Mouse (Mus musculus) heart, embryonic 14.5 days (tissue): ENCODE data around the gene Ptpn12. TPM values are rescaled to one million over a fixed set of nuclear protein-coding genes. Genes with fewer than 3 reads are reported as not detected.

ENCODE experiments used
- ATAC-seq: fragments of 200-750 bp; cut with Nextera tagmentation; 2 replicates; pipeline ENCODE4 v1.8.0; 2017; ENCODE audit warnings: low read depth, moderate TSS enrichment; ENCODE audit not compliant: insufficient number of reproducible peaks, insufficient read depth, low FRiP score
- H3K27ac ChIP-seq, 2 experiments: fragments of 200-500 bp in 1 of 2; fragments of 300-500 bp in 1 of 2; sonication (generic) in 1 of 2; replicated peaks in 1 of 2; 2 replicates each; pipeline ENCODE4 v1.5.1; 2012 to 2014; ENCODE audit warnings: low read depth in 2 of 2, low read length in 2 of 2, control low read depth in 1 of 2, mild to moderate bottlenecking in 1 of 2, mixed read lengths in 1 of 2; ENCODE audit not compliant: control insufficient read depth in 1 of 2, insufficient read depth in 1 of 2
- H3K27me3 ChIP-seq: fragments of 300-500 bp; sonication (generic); 2 replicates; pipeline ENCODE4 v1.6.1; 2014; ENCODE audit warnings: mild to moderate bottlenecking, low read length, control low read depth; ENCODE audit not compliant: control insufficient read depth, insufficient read depth
- H3K36me3 ChIP-seq: fragments of 300-500 bp; sonication (generic); 2 replicates; pipeline ENCODE4 v1.6.1; 2014; ENCODE audit warnings: mild to moderate bottlenecking, control low read depth, low read length, mixed read lengths; ENCODE audit not compliant: control insufficient read depth, insufficient read depth
- H3K4me1 ChIP-seq, 2 experiments: fragments of 200-500 bp in 1 of 2; fragments of 300-500 bp in 1 of 2; sonication (generic) in 1 of 2; 2 replicates each; pipeline ENCODE4 v1.6.1; 2012 to 2014; ENCODE audit warnings: low read length in 2 of 2, control low read depth in 1 of 2, mixed read lengths in 1 of 2; ENCODE audit not compliant: control insufficient read depth in 2 of 2, insufficient read depth in 2 of 2
- H3K4me2 ChIP-seq: fragments of 300-500 bp; sonication (generic); 2 replicates; pipeline ENCODE4 v1.6.1; 2014; ENCODE audit warnings: mild to moderate bottlenecking, low read length
- H3K4me3 ChIP-seq, 2 experiments: fragments of 200-500 bp in 1 of 2; fragments of 300-500 bp in 1 of 2; sonication (generic) in 1 of 2; 2 replicates each; pipeline ENCODE4 v1.5.1; 2012 to 2014; ENCODE audit warnings: low read length in 2 of 2, mild to moderate bottlenecking in 2 of 2, control low read depth in 1 of 2, low read depth in 1 of 2, moderate library complexity in 1 of 2; ENCODE audit not compliant: control insufficient read depth in 1 of 2, insufficient read depth in 1 of 2
- H3K9ac ChIP-seq: fragments of 300-500 bp; sonication (generic); 2 replicates; pipeline ENCODE4 v1.6.1; 2014; ENCODE audit warnings: mild to moderate bottlenecking, low read length
- H3K9me3 ChIP-seq: fragments of 300-500 bp; sonication (generic); 2 replicates; pipeline ENCODE4 v1.6.1; 2016; ENCODE audit warnings: low read length, control low read depth; ENCODE audit not compliant: control insufficient read depth
- WGBS: fragments of 180-500 bp; shearing (Covaris S2); extraction: QIAGEN DNeasy Blood & Tissue Kit; methylation state at CpG from one replicate; pipeline ENCODE4 v1.1.7; 2014; 5-methylcytosine and 5-hydroxymethylcytosine counted together
- polyA plus RNA-seq: library from polyadenylated mRNA; unstranded; fragments of >200 nt; fragmentation: Nextera tagmentation; extraction: Ambion mirVana; gene quantifications from 2 replicates; pipeline ENCODE4 v1.2.1, GENCODE M21; 2014

Ptpn12 gene
- polyA plus RNA-seq, 1 experiment from 2014 or later: 20.0 TPM

GRCm38 (mm10) chr5:21052521-21052920, 3.2 kb downstream of the Ptpn12 start:
- Histone ChIP-seq H3K9me3 (no peaks in the 10 kb centered on the region), H3K36me3 (no peaks in the 10 kb centered on the region), H3K4me3 (no peak overlapping the region), H3K27ac (no peak overlapping the region), H3K4me1 (peaks cover 2 to 23% of the 10 kb centered on the region in 2 experiments), H3K4me2 (no peak overlapping the region), H3K27me3 (no peaks in the 10 kb centered on the region), H3K9ac (no peak overlapping the region)
- 88% methylated on average over 1 of the region's 1 CpGs for whole genome bisulfite sequencing
- no peak for ATAC-seq

GRCm38 (mm10) chr5:21050770-21051122, 5.0 kb downstream of the Ptpn12 start:
- no peak for ATAC-seq
- H3K9me3 ChIP-seq: no peaks in the 10 kb centered on the region
- H3K4me1 ChIP-seq: peaks cover 2 to 30% of the 10 kb centered on the region in 2 experiments; a peak in 3 of 4 replicates
- H3K9ac ChIP-seq: peak overlapping the region; percentile 11; the same call in 1 of the 2 replicates
- H3K36me3 ChIP-seq: no peaks in the 10 kb centered on the region
- 33% methylated on average over 2 of the region's 2 CpGs for WGBS
- peak overlapping the region; percentile 23; the same call in 1 of the 2 replicates for H3K4me2 ChIP-seq
- H3K27me3 ChIP-seq: no peaks in the 10 kb centered on the region
- no peak overlapping the region for H3K4me3 ChIP-seq
- H3K27ac ChIP-seq: no peak overlapping the region

GRCm38 (mm10) chr5:21050061-21050769, 5.5 kb downstream of the Ptpn12 start:
- no peaks in the 10 kb centered on the region for H3K36me3 ChIP-seq
- H3K4me1 ChIP-seq: peaks cover 2 to 31% of the 10 kb centered on the region in 2 experiments; a peak in 3 of 4 replicates
- no peaks in the 10 kb centered on the region for H3K27me3 ChIP-seq
- peak overlapping the region; percentile 11; the same call in 1 of the 2 replicates for H3K9ac ChIP-seq
- H3K4me2 ChIP-seq: peak overlapping the region; percentile 23; the same call in 1 of the 2 replicates
- H3K4me3 ChIP-seq: no peak overlapping the region
- H3K27ac ChIP-seq: no peak overlapping the region; a peak in 1 of 4 replicates
- no peaks in the 10 kb centered on the region for H3K9me3 ChIP-seq
- WGBS: 49% methylated on average over 6 of the region's 6 CpGs
- no peak for ATAC-seq

GRCm38 (mm10) chr5:21049006-21049405, 6.7 kb downstream of the Ptpn12 start:
- Histone ChIP-seq H3K27ac (no peak overlapping the region), H3K9ac (no peak overlapping the region), H3K27me3 (no peaks in the 10 kb centered on the region), H3K9me3 (no peaks in the 10 kb centered on the region), H3K4me2 (no peak overlapping the region), H3K36me3 (no peaks in the 10 kb centered on the region), H3K4me1 (peaks cover 2 to 31% of the 10 kb centered on the region in 2 experiments; a peak in 3 of 4 replicates), H3K4me3 (no peak overlapping the region)
- WGBS: 85% methylated on average over 4 of the region's 4 CpGs
- ATAC-seq: no peak

- Histone ChIP-seq H3K27ac (no peak overlapping the region), H3K9me3 (no peaks in the 10 kb centered on the region), H3K4me3 (no peak overlapping the region), H3K4me2 (no peak overlapping the region), H3K4me1 (peaks cover 2 to 25% of the 10 kb centered on the region in 2 experiments; a peak in 3 of 4 replicates), H3K27me3 (no peaks in the 10 kb centered on the region), H3K9ac (no peak overlapping the region), H3K36me3 (no peaks in the 10 kb centered on the region)
- no peak for ATAC-seq
- WGBS: 89% methylated on average over 4 of the region's 4 CpGs
Observed at GRCm38 (mm10) chr5:21047114-21047513, 8.6 kb downstream of the Ptpn12 start.

- Histone ChIP-seq H3K27me3 (no peaks in the 10 kb centered on the region), H3K4me3 (no peak overlapping the region), H3K4me1 (peaks cover 2 to 25% of the 10 kb centered on the region in 2 experiments; a peak in 3 of 4 replicates), H3K9me3 (no peaks in the 10 kb centered on the region), H3K36me3 (no peaks in the 10 kb centered on the region), H3K27ac (no peak overlapping the region), H3K9ac (no peak overlapping the region), H3K4me2 (no peak overlapping the region)
- no peak for ATAC-seq
- WGBS: 77% methylated on average over 7 of the region's 7 CpGs
Observed at GRCm38 (mm10) chr5:21046150-21047048, 9.3 kb downstream of the Ptpn12 start.

- 85% methylated on average over 2 of the region's 2 CpGs for WGBS
Observed at GRCm38 (mm10) chr5:21045462-21045861, 10.2 kb downstream of the Ptpn12 start.

More at GRCm38 (mm10) chr5:21045462-21045861, 10.2 kb downstream of the Ptpn12 start:
- ATAC-seq: no peak
- H3K9ac ChIP-seq: no peak overlapping the region
- peaks cover 2 to 17% of the 10 kb centered on the region in 2 experiments; a peak in 3 of 4 replicates for H3K4me1 ChIP-seq
- H3K4me3 ChIP-seq: no peak overlapping the region
- no peaks in the 10 kb centered on the region for H3K27me3 ChIP-seq
- H3K4me2 ChIP-seq: no peak overlapping the region
- no peaks in the 10 kb centered on the region for H3K36me3 ChIP-seq
- H3K27ac ChIP-seq: no peak overlapping the region
- H3K9me3 ChIP-seq: no peaks in the 10 kb centered on the region
